Mouse (Mus musculus): Measurements from ENCODE around the gene Pnlip. TPM values are rescaled to one million over a fixed set of nuclear protein-coding genes. Genes with fewer than 3 reads are reported as not detected.

Pnlip gene
- total and polyA plus RNA-seq, 2 experiments from 2014 or later, result 0.07 TPM; not detected in 1

- 58% methylated on average over 5 of the region's 5 CpGs for WGBS
- Histone ChIP-seq H3K27ac (ENCODE audit: low read depth) (no peak overlapping the region), H3K4me1 (ENCODE audit: control insufficient read depth, insufficient read depth) (0 out of 2 replicates have a peak, but pooled peaks cover 5% of the 10 kb centered on the region), H3K9me3 (replicated peaks; ENCODE audit: control insufficient read depth, low read length) (0 out of 2 replicates have a peak, but pooled peaks cover 6% of the 10 kb centered on the region), H3K27me3 (ENCODE audit: control insufficient read depth, insufficient read depth, low read length) (no peaks in the 10 kb centered on the region), H3K4me2 (ENCODE audit: low read depth, low read length) (no peak overlapping the region), H3K36me3 (replicated peaks; ENCODE audit: control insufficient read depth, insufficient read depth, low read length) (no peaks in the 10 kb centered on the region), H3K4me3 (ENCODE audit: low read depth, low read length) (no peak overlapping the region), H3K9ac (replicated peaks; ENCODE audit: low read depth, low read length) (no peak overlapping the region)
- no peak for TF ChIP-seq CTCF (IDR thresholded peaks at IDR 0.05; ENCODE audit: low read depth)
- TF ChIP-seq EP300 (IDR thresholded peaks at IDR 0.05; ENCODE audit: low read depth), result no peak
- DNase-seq (ENCODE audit: low spot score), result no peak
- ATAC-seq (ENCODE audit: insufficient read depth, low read depth), result no peak
Observed at GRCm38 (mm10) chr19:58726551-58726950, 74.3 kb downstream of the Pnlip start.

- Histone ChIP-seq H3K4me3 (ENCODE audit: low read depth, low read length) (no peak overlapping the region), H3K27ac (ENCODE audit: low read depth) (no peak overlapping the region), H3K27me3 (ENCODE audit: control insufficient read depth, insufficient read depth, low read length) (no peaks in the 10 kb centered on the region), H3K36me3 (replicated peaks; ENCODE audit: control insufficient read depth, insufficient read depth, low read length) (no peaks in the 10 kb centered on the region), H3K4me2 (ENCODE audit: low read depth, low read length) (no peak overlapping the region), H3K4me1 (ENCODE audit: control insufficient read depth, insufficient read depth) (0 out of 2 replicates have a peak, but pooled peaks cover 5% of the 10 kb centered on the region), H3K9ac (replicated peaks; ENCODE audit: low read depth, low read length) (no peak overlapping the region), H3K9me3 (replicated peaks; ENCODE audit: control insufficient read depth, low read length) (0 out of 2 replicates have a peak, but pooled peaks cover 6% of the 10 kb centered on the region)
- DNase-seq (ENCODE audit: low spot score) (no peak), ATAC-seq (ENCODE audit: insufficient read depth, low read depth) (no peak)
- TF ChIP-seq CTCF (IDR thresholded peaks at IDR 0.05; ENCODE audit: low read depth) (no peak), EP300 (IDR thresholded peaks at IDR 0.05; ENCODE audit: low read depth) (no peak)
- 58% methylated on average over 5 of the region's 5 CpGs for WGBS
Observed at GRCm38 (mm10) chr19:58727756-58728155, 75.5 kb downstream of the Pnlip start.

GRCm38 (mm10) chr19:58728445-58729031 is 76.2 kb downstream of the Pnlip start, which contains the start of gene Pnliprp1:
TSS of gene Pnliprp1 (plus strand) at chr19:58728887.
- no peaks in the 10 kb centered on the region for H3K27me3 ChIP-seq (ENCODE audit: control insufficient read depth, insufficient read depth, low read length)
- H3K4me1 ChIP-seq (ENCODE audit: control insufficient read depth, insufficient read depth), result 0 out of 2 replicates have a peak, but pooled peaks cover 5% of the 10 kb centered on the region
- H3K27ac ChIP-seq (ENCODE audit: low read depth), result no peak within 1 kb of the TSS
- 36% methylated on average over 5 of the region's 5 CpGs for WGBS
- H3K4me2 ChIP-seq (ENCODE audit: low read depth, low read length), result no peak within 1 kb of the TSS
- no peak for DNase-seq (ENCODE audit: low spot score)
- TF ChIP-seq CTCF (IDR thresholded peaks at IDR 0.05; ENCODE audit: low read depth) (no peak), EP300 (IDR thresholded peaks at IDR 0.05; ENCODE audit: low read depth) (no peak)
- no peaks in the 10 kb centered on the region for H3K36me3 ChIP-seq (replicated peaks; ENCODE audit: control insufficient read depth, insufficient read depth, low read length)
- H3K9ac ChIP-seq (replicated peaks; ENCODE audit: low read depth, low read length), result no peak within 1 kb of the TSS
- no peak for ATAC-seq (ENCODE audit: insufficient read depth, low read depth)
- H3K4me3 ChIP-seq (ENCODE audit: low read depth, low read length), result no peak within 1 kb of the TSS
- 0 out of 2 replicates have a peak, but pooled peaks cover 6% of the 10 kb centered on the region for H3K9me3 ChIP-seq (replicated peaks; ENCODE audit: control insufficient read depth, low read length)

Other genes with a start within 250 kb of the Pnlip start
- 0.65 and 5.0 TPM in 2 replicates for gene Gfra1, start 196.6 kb upstream of the Pnlip start, total RNA-seq (2014; rRNA removed; ENCODE audit: low replicate concordance)
- 0.63 and 0.99 TPM in 2 replicates for gene Gfra1, start 196.6 kb upstream of the Pnlip start, polyA plus RNA-seq (2015; fragmentation: Nextera tagmentation; extraction: Ambion mirVana)
- gene Ccdc172, start 140.5 kb upstream of the Pnlip start, total RNA-seq (2014; rRNA removed; ENCODE audit: low replicate concordance), result not detected in 2 replicates
- not detected in 2 replicates for gene Ccdc172, start 140.5 kb upstream of the Pnlip start, polyA plus RNA-seq (2015; fragmentation: Nextera tagmentation; extraction: Ambion mirVana)
- gene Pnliprp1, start 76.4 kb downstream of the Pnlip start, total RNA-seq (2014; rRNA removed; ENCODE audit: low replicate concordance), result 0.23 TPM in 1 of 2 replicates, not detected in the other
- gene Pnliprp1, start 76.4 kb downstream of the Pnlip start, polyA plus RNA-seq (2015; fragmentation: Nextera tagmentation; extraction: Ambion mirVana), result 0.30 and 0.59 TPM in 2 replicates
- gene Pnliprp2, start 107.2 kb downstream of the Pnlip start, total RNA-seq (2014; rRNA removed; ENCODE audit: low replicate concordance), result 2.3 TPM in 1 of 2 replicates, not detected in the other
- 0.14 TPM in 1 of 2 replicates, not detected in the other for gene Pnliprp2, start 107.2 kb downstream of the Pnlip start, polyA plus RNA-seq (2015; fragmentation: Nextera tagmentation; extraction: Ambion mirVana)
- not detected in 2 replicates for gene 1700019N19Rik, start 142.0 kb downstream of the Pnlip start, total RNA-seq (2014; rRNA removed; ENCODE audit: low replicate concordance)
- gene 1700019N19Rik, start 142.0 kb downstream of the Pnlip start, polyA plus RNA-seq (2015; fragmentation: Nextera tagmentation; extraction: Ambion mirVana), result not detected in 2 replicates